Mouse (Mus musculus): ENCODE data around the gene Efcab12. TPM values are rescaled to one million over a fixed set of nuclear protein-coding genes. Genes with fewer than 3 reads are reported as not detected.
A peak's percentile ranks its signal among the peaks of the same experiment; 100 is the strongest.

The Efcab12 gene
- polyA plus RNA-seq, 1 experiment from 2014 or later: 0.10 TPM

GRCm38 (mm10) chr6:115860027-115860556 is 21.9 kb upstream of the Efcab12 start:
- POLR2A ChIA-PET: no interaction called here
- TF ChIP-seq CTCF (IDR thresholded peaks at IDR 0.05): no peak
- CTCF ChIA-PET: no interaction called here
- H3K27me3 ChIP-seq: no peaks in the 10 kb centered on the region
- no peak for DNase-seq (ENCODE audit: low read depth, low spot score)
- in situ Hi-C loops (cut with MboI; ENCODE audit: low pct_unique_long_range_greater_than_20kb): no loop called here
- no peak for ATAC-seq

GRCm38 (mm10) chr6:115859258-115859657 is 21.0 kb upstream of the Efcab12 start:
- in situ Hi-C loops (cut with MboI; ENCODE audit: low pct_unique_long_range_greater_than_20kb): no loop called here
- ChIA-PET POLR2A (no interaction called here), CTCF (interaction anchor here (1.1 kb wide), 1 partner anchor 12 kb away, joined by 3 read pairs; no protein-coding TSS in a partner anchor)
- no peaks in the 10 kb centered on the region for H3K27me3 ChIP-seq
- DNase-seq (ENCODE audit: low read depth, low spot score) (no peak), ATAC-seq (no peak)
- TF ChIP-seq CTCF (IDR thresholded peaks at IDR 0.05): no peak

GRCm38 (mm10) chr6:115856361-115856745 is 18.1 kb upstream of the Efcab12 start:
- no peak for TF ChIP-seq CTCF (IDR thresholded peaks at IDR 0.05)
- ChIA-PET POLR2A (no interaction called here), CTCF (interaction anchor here (1.6 kb wide), 1 partner anchor 8 kb away, joined by 4 read pairs; no protein-coding TSS in a partner anchor)
- no peaks in the 10 kb centered on the region for H3K27me3 ChIP-seq
- in situ Hi-C loops (cut with MboI; ENCODE audit: low pct_unique_long_range_greater_than_20kb): no loop called here
- DNase-seq (ENCODE audit: low read depth, low spot score) (no peak), ATAC-seq (no peak)

GRCm38 (mm10) chr6:115855733-115856360 is 17.6 kb upstream of the Efcab12 start:
- POLR2A ChIA-PET: interaction anchor here (0.6 to 0.7 kb wide), 2 partner anchors 88 to 853 kb away, joined by 3 read pairs; no protein-coding TSS in a partner anchor
- no peak for DNase-seq (ENCODE audit: low read depth, low spot score)
- CTCF ChIA-PET: interaction anchor here (0.6 to 2.2 kb wide), 4 partner anchors 8 to 227 kb away, joined by 3 to 12 read pairs (median 4); no protein-coding TSS in a partner anchor
- TF ChIP-seq CTCF (IDR thresholded peaks at IDR 0.05): no peak
- no peaks in the 10 kb centered on the region for H3K27me3 ChIP-seq
- in situ Hi-C loops (cut with MboI; ENCODE audit: low pct_unique_long_range_greater_than_20kb): no loop called here
- no peak for ATAC-seq

GRCm38 (mm10) chr6:115854432-115854831 is 16.2 kb upstream of the Efcab12 start:
- ATAC-seq: no peak
- ChIA-PET POLR2A (no interaction called here), CTCF (interaction anchor here (1.2 to 2.2 kb wide), 6 partner anchors 8 to 228 kb away, joined by 3 to 12 read pairs (median 4); no protein-coding TSS in a partner anchor)
- no peaks in the 10 kb centered on the region for H3K27me3 ChIP-seq
- in situ Hi-C loops (cut with MboI; ENCODE audit: low pct_unique_long_range_greater_than_20kb): no loop called here
- TF ChIP-seq CTCF (IDR thresholded peaks at IDR 0.05): peak; percentile 71
- no peak for DNase-seq (ENCODE audit: low read depth, low spot score)

- ChIA-PET CTCF (interaction anchor here (1.2 to 2.2 kb wide), 5 partner anchors 8 to 48 kb away, joined by 3 to 12 read pairs (median 4); no protein-coding TSS in a partner anchor), POLR2A (interaction anchor here (1.0 to 1.6 kb wide), 2 partner anchors 21 to 143 kb away, joined by 3 read pairs; no protein-coding TSS in a partner anchor)
- H3K27me3 ChIP-seq: no peaks in the 10 kb centered on the region
- in situ Hi-C loops (cut with MboI; ENCODE audit: low pct_unique_long_range_greater_than_20kb): no loop called here
- no peak for ATAC-seq
- TF ChIP-seq CTCF (IDR thresholded peaks at IDR 0.05): no peak
- no peak for DNase-seq (ENCODE audit: low read depth, low spot score)
Observed at GRCm38 (mm10) chr6:115853985-115854384, 15.8 kb upstream of the Efcab12 start.

- no peaks in the 10 kb centered on the region for H3K27me3 ChIP-seq
- in situ Hi-C loops (cut with MboI; ENCODE audit: low pct_unique_long_range_greater_than_20kb): no loop called here
- TF ChIP-seq CTCF (IDR thresholded peaks at IDR 0.05): no peak
- CTCF ChIA-PET: interaction anchor here (1.0 to 2.1 kb wide), 6 partner anchors 21 to 48 kb away, joined by 3 to 7 read pairs (median 3); no protein-coding TSS in a partner anchor
- DNase-seq (ENCODE audit: low read depth, low spot score) (peak; percentile 98), ATAC-seq (peak; percentile 93)
- POLR2A ChIA-PET: interaction anchor here (0.8 to 1.6 kb wide), 4 partner anchors 12 to 176 kb away, joined by 3 to 5 read pairs (median 3); partner anchors contain the start of gene Raf1
Observed at GRCm38 (mm10) chr6:115853091-115853813, 15.0 kb upstream of the Efcab12 start, which contains the start of the genes Mbd4 and Ift122. TSS of gene Mbd4 (minus strand) at chr6:115853371. TSS of gene Ift122 (plus strand) at chr6:115853470.

- ChIA-PET CTCF (interaction anchor here (1.0 to 1.3 kb wide), 2 partner anchors 20 to 39 kb away, joined by 3 read pairs; no protein-coding TSS in a partner anchor), POLR2A (interaction anchor here (0.8 to 1.6 kb wide), 4 partner anchors 11 to 176 kb away, joined by 3 to 5 read pairs (median 3); partner anchors contain the start of gene Raf1)
- ATAC-seq (no peak), DNase-seq (ENCODE audit: low read depth, low spot score) (no peak)
- in situ Hi-C loops (cut with MboI; ENCODE audit: low pct_unique_long_range_greater_than_20kb): no loop called here
- no peaks in the 10 kb centered on the region for H3K27me3 ChIP-seq
- TF ChIP-seq CTCF (IDR thresholded peaks at IDR 0.05): peak; percentile 28
Observed at GRCm38 (mm10) chr6:115852446-115853090, 14.4 kb upstream of the Efcab12 start.

GRCm38 (mm10) chr6:115848598-115849304 is 10.5 kb upstream of the Efcab12 start:
- in situ Hi-C loops (cut with MboI; ENCODE audit: low pct_unique_long_range_greater_than_20kb): no loop called here
- ATAC-seq: no peak
- POLR2A ChIA-PET: no interaction called here
- no peak for DNase-seq (ENCODE audit: low read depth, low spot score)
- CTCF ChIA-PET: interaction anchor here (1.6 to 2.5 kb wide), 3 partner anchors 10 to 34 kb away, joined by 4 to 9 read pairs (median 5); partner anchors contain the start of gene Efcab12
- H3K27me3 ChIP-seq: no peaks in the 10 kb centered on the region
- no peak for TF ChIP-seq CTCF (IDR thresholded peaks at IDR 0.05)
